Mouse (Mus musculus): ENCODE results near the gene Sgcd.

Gene Sgcd

DNA sequence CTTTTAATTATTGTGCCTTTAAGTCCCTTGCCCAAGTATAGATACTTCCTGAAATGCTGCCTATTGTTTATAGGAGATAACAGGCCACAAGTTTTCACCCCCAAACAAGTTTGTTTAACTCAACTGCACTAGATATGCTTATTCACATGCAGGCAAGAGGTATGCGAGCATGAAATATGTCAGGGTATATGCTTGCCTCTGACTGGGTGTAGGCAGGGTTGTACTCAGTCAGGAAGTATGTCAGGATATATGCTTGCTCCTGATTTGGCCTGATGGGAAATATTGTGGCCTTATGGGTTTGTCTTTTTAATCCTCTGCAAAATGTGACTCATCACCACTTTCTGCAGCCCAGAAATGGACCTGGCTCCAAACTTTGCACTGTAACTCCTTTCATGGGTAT, 694.0 kb downstream of the Sgcd start:
- no peak for DNase-seq (ENCODE audit: low read depth)

DNA sequence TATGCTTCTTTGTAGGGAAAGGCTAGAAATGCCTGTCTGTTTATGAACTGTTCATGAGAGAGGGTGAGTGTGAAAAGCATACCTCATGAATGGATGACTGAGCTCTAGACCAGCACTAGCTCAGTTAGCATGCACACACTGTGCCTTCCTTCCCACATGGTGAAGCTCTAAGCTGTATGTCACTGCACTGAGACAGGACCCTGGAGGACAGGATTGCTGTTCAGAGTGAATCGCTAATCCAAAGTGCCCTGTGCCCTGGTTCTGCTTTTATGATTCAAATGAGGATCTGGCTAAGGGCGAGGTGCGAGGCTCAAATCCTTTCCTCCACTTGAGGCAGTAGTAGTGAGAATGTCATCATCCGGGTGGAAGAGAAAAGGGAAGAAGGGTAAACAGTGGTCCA, 712.2 kb downstream of the Sgcd start:
- no peak for DNase-seq (ENCODE audit: low read depth)

DNA sequence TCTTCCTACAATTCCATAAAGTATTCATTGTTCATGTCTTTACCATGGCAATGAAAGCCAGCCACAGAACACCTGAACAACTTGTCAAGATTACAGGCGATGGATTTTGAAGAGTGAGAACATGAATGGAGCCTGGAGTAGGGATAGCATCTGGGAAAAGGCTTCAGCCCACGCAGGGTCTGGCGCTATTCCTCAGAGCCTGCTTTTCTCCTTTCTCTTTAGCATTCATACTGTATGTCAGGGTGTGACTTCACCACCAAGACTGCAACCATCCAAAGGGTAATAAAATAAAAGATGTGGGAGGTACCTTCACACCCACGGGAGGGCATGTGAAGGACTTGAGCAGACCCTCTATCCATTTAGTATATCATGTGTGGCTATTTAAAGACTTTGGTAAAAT, 720.2 kb downstream of the Sgcd start:
- no peak for DNase-seq (ENCODE audit: low read depth)

DNA sequence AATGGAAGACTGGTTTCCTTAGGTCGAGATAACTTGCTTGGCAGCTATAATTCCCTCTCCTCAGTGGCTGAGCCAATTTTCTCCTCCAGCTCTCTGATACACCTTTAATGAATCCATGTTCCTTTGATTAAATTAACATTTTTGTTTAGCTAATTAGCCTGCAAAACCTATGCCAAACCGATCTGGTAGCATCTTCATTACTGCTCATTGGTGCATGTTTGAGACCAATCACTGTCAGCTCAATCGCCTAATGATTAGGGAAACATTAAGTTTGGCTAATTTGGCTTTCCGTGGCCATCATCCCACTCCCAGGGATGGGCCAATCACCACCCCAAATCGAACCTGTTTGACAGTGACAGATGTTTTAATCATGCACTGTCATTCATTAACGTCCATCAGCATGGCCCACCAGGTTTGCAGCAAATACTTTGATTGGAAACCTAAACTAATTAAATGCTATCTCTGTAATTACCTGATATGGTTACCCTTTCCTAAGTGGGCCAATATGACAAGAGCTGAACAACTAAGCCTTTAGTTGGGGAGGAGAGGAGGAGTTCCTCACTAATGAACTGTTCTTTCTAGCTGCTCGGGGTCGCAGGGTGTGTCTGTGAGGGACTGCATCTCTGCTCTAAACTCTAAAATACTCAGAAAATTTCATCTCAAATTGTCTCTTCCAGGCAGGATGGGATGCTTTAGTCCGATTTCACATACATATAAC, 724.3 kb downstream of the Sgcd start:
- no peak for DNase-seq (ENCODE audit: low read depth)

DNA sequence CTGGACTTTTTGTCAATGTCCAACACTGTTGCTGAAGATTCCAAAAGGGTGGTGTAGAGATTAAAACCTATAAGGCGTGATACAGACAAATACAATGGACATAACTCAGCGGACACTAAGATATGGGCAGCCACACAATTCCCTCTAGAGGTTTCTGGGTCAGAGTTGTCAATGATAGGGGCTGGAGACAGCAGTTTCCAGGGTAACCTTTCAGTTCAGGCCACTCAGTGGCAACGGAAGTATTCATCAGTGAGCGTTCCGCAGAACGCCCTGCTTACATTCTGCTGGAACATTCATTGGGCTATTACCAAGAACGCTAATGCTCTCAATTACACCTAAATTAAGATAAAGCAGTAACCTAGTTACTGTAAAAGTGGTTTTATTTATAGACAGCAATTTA, 738.5 kb downstream of the Sgcd start:
- no peak for DNase-seq (ENCODE audit: low read depth)

DNA sequence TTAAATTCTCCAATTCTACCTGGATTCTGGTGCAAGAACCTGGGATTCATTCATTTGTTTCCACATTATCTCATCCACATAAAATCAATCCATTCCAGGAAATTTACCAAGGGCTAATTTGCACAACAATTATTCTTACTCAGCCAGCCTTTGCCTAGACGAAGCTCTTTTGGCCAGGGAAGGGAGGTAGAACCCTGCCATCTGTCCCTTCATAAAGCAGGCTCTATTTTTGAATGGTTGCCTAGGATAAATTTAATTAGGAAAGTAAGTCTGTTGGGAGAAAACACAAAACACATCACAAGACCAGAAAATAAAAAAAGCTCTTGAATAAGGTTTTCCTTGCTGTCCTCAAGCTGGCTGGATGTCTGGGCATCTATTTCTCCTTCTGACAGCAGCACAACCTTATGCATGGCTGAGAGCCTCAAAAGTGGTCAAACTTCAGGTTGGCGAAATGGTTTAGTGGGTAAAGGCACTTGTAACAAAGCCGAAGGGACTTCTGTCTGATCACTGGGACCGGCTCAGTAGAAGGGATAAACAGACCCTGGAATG, 740.4 kb downstream of the Sgcd start:
- DNase-seq (ENCODE audit: low read depth), result no peak

DNA sequence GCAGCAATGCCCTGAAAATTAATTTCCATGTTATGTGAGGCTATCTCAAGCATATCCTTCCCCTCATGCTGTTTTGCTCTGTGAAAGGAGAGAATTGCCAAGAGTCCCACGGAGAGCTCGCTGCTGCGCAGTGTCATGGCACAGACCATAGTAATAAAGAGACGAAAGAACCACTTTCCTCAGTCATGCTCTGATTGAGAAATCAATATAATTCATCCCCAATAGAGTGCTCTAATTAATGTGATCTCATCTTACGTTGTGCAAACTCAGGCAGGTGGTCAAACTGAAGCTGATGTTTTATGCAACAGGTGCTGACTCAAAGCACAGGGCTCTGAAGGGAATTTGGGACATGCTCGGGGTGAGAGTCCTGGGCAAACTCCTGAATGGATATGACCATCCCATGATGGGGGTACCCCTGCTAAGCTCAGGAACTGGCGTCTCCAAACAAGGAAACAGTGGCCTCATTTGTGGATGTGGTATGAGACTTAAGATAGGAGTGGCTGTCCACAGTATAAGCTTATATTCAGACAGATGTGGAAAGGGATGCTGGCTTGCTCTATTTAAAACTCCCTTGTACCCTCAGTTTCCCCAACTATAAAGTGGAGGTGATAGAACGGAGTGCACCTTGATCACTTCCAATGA, 740.9 kb downstream of the Sgcd start:
- DNase-seq (ENCODE audit: low read depth), result no peak

DNA sequence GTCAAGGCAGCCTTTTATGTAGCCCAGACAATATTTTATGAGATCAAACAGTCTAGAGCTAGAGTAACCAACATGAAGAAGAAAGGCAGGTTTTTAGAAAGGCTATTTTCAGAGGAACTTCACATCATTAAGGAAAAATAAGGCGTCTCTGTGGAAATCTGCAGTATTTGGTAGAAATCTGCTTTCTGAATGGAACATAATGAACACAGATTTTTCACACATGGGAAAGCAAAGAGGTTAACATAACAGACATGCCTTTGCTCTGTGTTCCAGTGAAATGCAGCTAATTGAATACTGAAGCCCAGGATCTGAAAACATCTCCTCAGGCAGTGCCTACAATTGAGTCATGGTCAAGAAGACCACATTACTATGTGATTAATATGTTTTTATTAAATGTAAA, 746.4 kb downstream of the Sgcd start:
- DNase-seq (ENCODE audit: low read depth), result no peak

DNA sequence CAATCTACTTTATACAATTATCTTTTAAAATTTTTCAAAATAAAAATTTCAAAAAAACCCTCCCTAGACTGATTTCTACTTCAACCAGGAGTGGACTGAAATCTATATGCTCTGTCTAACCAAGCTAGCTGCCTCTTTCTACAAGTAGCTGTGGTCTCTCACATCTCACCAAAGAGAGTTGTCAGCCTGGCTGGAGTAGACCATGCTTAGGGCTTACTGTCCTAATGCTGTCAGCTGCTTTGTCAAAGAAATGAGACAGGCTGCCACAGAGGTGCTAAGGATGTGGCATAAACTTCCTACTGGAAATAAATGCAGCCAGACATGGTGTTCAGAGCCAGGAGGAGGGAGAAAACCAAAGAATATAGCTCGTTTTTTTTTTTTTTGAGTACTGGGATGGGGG, 760.5 kb downstream of the Sgcd start:
- no peak for DNase-seq (ENCODE audit: low read depth)

DNA sequence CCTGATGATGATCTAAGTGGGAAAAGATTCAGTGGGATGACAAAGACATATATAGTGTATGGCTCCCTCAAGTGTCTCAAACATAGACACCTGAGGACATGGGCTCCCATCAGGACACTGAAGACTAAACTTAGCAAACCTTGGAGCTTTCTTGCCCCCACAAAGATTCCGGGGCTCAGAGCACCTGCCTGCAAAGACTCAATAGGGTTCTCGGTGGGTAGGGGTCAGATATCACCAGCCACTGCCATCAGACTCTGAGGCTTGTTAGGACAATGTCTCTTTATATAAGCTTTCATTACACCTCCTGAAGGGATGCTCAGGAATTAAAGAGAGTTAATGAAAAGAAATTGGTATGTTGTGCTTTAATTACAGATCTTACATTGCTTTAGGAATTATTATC, 764.6 kb downstream of the Sgcd start:
- DNase-seq (ENCODE audit: low read depth), result no peak

DNA sequence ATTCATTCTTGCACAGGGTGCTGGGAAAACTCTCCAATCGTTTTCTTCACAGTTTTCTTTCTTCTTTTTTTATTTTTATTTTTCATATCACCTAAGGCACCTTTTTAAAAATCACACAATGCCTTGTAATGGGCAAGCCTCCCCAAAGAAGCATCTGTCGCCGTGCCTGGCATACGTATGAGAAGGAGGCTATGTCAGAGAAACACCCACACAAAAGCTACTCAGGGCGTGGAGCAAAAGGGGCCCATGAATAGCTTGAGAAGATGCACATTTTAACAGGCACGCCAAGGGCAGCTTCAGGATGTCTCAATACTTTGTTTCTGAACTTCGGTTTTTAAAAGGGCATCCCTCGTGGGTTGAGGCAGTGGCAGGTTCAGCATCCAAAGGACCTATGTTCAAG, 777.2 kb downstream of the Sgcd start:
- DNase-seq (ENCODE audit: low read depth), result no peak

DNA sequence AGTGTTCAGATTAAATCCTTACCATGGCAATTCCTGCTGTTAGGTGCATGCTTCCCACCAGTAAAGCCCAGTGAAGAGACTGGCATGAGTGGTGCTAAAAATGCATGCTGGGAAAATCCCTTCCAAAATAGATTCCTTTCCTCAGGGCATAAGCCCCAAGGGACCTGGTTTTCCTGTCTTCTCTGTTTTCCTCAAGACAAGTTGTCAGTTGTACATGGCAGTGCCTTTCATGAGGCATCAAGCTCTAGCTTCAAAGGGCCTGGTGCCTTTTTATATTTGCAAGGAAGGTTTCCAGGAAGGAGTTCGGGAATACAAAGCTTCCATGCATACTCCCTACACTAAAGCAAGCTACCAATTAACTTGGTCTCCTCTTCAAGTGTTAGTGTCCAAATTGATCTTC, 782.3 kb downstream of the Sgcd start:
- no peak for DNase-seq (ENCODE audit: low read depth)

DNA sequence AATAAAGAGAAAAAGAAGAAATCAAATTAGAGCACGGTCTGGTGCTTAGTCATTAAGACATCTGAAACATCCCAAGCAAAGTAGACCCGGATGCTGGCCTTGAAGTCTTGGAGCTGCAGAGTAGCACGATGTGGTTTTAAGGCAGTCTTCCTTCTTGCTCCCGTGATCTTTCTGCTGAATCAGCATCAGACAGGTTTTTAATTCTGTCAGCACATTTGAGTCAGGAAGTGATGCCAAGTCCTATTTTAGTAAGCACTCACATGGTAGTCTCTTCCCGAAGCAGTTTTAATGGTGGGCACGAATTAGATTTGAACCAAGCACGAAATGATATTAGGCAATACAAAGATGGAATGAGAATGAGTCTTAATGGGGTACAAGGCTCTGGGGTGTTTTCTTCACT, 789.7 kb downstream of the Sgcd start:
- no peak for DNase-seq (ENCODE audit: low read depth)

DNA sequence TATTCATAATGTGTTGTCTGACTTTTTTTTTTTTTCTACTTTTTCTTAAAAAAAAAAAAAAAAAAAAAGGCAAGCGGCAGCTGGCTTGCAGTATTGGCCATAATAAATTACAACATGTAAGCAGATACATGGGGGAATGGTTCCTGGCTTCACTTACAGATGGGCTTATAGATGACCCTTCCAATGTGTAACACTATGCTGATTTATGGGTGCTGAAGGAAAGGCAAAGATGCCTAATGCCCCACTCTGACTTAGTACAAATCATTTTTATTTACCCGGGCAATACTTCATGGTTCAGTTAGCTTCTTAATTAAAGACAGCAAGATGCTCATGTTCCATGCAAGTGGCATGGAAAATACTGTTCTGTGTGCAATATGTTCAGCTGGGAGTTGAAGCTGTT, 800.2 kb downstream of the Sgcd start:
- DNase-seq (ENCODE audit: low read depth), result no peak

DNA sequence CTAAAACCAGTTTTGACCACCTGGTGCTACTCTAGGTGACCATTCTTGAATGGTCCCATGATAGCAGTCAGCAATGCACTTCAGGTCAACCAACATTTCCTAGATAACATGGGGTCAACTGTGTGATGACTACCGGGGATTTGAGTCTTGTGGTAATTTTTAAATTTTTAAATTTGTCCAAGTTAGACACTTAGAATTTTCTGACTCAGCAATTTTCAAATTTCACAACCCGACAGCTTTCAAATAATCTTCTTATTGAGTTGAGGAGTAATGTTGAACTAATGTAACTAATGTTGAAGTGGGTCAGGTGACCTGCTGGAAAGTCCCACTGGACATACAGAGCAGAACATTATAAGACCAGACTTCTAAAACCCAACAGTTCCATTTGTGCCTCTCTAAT, 813.8 kb downstream of the Sgcd start:
- no peak for DNase-seq (ENCODE audit: low read depth)

DNA sequence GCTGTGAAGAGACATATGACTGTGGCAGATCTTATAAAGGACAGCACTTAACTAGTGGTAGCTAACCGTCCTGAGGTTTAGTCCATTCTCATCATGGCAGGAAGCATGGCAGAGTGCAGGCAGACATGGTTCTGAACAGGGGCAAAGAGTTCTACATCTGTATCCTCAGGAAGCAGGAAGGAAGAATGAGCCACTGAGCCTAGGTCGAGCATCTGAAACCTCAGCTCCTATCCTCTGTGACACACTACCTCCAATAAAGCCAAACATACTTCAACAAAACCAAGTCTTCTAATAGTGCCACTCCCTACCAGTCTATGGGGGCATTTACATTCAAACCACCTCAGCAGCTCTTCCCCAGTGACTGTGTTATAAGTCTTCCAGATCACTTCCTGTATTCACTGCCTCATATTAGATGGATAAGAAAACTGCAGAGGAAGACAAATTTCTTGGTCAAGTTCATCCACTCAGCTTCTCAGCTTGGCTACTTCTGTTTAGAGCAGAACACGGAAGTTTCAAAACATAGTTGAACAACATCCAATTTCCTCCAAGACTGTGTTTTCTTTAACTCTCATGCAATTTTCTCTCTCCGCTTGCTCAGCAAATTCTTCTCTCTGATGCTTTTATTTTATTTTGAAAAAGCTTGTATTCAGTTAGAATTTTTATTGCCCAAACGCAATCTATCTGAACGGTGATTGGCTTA, 817.7 kb downstream of the Sgcd start:
- no peak for DNase-seq (ENCODE audit: low read depth)

DNA sequence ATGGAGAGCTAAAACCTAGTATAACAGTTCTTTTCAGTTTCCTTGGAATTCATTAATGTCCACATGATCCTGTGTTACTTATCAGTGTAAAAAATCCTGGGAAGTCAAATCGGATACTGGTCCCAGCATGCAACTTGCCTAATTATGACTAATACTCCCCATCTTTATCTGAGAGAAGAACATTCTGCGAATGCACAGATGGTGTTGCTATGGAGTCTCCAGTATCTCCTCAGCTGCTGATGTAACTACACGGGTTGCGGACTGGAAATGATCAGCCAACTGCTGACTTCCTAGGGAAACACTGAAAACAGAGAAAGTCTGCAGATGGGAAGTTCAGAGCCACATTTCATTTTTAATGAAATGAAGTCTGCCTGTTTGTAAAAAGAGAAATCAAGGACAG, 821.4 kb downstream of the Sgcd start:
- no peak for DNase-seq (ENCODE audit: low read depth)

DNA sequence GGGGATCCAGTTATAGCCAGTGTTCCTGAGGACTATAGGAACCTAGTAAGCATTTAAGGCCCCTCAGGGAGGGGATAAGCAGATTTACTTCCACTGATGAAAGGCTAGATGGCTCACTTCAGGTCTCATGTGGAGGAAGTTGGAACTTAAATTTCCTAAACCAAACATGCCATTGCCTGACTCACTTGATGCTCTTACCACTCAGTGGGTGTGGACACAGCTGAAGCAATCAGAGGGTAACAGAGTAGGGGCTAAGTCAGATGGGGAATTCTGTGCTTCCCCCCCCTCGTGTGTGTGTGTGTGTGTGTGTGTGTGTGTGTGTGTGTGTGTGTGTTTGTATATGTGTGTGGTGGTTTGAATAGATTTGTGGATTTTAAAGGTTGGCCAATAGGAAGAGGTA, 830.7 kb downstream of the Sgcd start:
- DNase-seq (ENCODE audit: low read depth), result no peak

DNA sequence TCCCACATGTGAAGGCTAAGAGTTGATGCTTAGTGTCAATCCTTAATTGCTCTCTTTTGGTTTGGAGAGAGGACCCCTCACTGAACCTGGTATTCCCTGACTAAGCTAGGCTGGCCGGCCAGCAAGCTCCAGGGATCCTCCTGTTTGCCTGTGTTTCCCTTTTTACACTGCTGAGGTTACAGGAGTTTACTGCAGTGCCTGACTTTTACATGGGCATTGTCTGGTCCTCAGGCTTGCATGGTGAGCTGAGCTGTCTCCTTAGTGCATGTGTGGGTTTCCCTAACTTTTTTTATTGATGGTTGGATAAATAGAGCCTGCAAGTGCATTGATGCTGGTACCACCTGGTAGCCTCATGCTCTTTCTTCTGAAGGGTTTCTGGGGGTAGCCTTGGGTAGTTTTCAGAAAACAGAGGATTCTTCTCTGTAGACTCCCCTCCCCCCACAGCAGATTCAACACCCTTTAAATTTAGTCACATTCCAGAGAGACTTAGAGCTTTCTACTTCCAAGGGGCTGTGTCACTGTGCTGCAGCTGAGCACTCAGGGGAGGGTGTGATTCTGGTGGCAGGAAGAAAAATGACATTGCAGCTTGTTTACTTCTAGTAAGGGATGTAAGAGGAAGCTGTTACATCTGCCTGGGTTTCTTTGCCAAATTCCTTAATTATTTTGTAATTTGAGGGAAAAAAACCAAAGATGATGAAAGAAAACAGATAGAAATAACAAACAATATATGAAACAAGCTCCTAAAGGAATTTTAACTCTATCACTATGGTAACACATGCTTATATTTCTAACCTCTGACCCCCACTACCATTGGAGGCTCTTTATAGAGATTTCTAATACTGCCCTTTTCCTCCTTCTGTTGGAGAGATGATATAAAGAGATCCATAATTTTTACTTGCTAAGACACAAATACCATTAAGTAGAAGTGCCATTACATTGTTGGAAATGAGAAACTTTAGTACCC, 831.8 kb downstream of the Sgcd start:
- DNase-seq (ENCODE audit: low read depth), result no peak

DNA sequence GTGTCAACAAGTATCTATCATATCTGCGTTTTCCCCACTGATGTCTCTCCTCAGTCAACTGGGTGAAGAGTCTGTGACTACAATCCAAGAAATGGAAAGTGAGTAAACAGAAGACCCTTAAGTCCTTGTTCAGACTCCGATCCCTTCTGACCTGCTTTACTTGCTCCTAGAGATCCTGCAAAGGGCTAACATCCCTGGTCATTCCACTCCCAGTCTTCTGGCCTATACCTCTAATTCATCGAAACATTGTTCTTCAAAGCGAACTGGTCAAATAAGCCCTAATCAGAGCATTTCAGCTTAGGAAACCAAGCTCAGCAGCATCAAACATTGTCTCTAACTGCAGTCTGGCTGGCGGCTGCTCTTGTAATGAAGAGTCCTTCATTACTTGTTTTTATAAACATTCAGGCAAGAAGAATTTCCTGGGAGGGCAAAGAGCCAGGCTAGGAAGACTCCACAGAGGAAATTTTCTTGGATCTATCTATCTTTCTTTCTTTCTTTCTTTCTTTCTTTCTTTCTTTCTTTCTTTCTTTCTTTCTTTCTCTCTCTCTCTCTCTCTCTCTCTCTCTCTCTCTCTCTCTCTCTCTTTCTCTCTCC, 833.8 kb downstream of the Sgcd start:
- DNase-seq (ENCODE audit: low read depth), result no peak

DNA sequence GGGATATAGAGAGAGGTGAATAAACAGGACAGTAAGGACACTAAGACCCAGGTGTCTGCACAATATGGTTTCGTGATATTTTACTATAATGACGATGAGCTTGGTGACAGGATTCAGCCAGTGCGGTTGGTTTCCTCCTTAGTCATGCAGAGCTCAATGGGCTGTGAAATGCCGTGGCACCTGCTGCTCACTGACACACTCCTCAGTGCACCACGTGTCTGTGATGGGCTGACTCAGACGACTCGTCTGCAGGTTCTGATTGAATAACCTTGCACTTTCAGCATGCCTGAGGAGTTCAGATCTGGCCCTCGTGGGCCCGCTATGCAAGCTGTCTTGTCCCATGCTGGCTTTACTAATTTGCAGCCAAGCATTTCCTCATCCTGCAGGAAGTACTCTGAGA, 839.2 kb downstream of the Sgcd start:
- no peak for DNase-seq (ENCODE audit: low read depth)

DNA sequence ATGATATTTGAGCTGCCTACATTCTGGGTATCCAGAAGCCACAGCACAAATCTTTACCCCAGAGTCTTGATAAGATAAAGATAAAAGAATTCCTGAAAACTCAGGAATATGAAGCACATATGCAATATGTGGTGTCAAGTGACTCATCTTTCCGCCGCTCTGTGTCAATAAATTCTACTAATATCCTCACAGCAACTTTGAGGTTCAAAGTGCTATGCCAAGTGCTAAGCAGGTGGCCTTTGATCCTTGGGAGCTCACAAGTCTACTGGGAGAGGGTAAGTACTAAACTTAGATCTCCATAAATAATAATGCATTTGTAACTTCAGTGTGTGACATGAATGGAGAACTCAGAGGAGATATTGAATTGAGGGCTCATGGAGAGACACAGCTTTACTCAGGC, 848.9 kb downstream of the Sgcd start:
- no peak for DNase-seq (ENCODE audit: low read depth)

All from fibroblast of lung, adult 2 months (primary cell).